Comparison of ENCODE assay signal across 8 mouse cellular contexts in genomic region chr14:31662555-31663211, GRCm38 (mm10). TPM values are rescaled to one million over a fixed set of nuclear protein-coding genes. Genes with fewer than 3 reads are reported as not detected.
A peak's percentile ranks its signal among the peaks of the same experiment; 100 is the strongest.
DNase-seq lines count a peak whose midpoint lies in the region; ATAC-seq and TF ChIP-seq lines count a peak whose summit lies in the region.

No protein-coding gene starts in this region.

- H3K4me1 ChIP-seq in intestine, embryonic 16.5 days (ENCODE audit: control insufficient read depth, insufficient read depth, low read length) = peaks cover 57% of the 10 kb centered on the region
- peaks cover 44% of the 10 kb centered on the region for H3K4me1 ChIP-seq in liver, postnatal 0 days (ENCODE audit: insufficient read depth)
- peaks cover 54% of the 10 kb centered on the region for H3K4me1 ChIP-seq in olfactory bulb, adult 2 months (ENCODE audit: control insufficient read depth, insufficient read depth, low read length)

- TF ChIP-seq EP300 in liver, postnatal 0 days (IDR thresholded peaks at IDR 0.05; ENCODE audit: low read depth) = 0 out of 2 replicates have a peak, but pooled peaks have one; percentile 11

- no peak for TF ChIP-seq CTCF in liver, postnatal 0 days (IDR thresholded peaks at IDR 0.05; ENCODE audit: low read depth)
- no peak for TF ChIP-seq CTCF in olfactory bulb, adult 2 months (IDR thresholded peaks at IDR 0.05; ENCODE audit: insufficient read depth, low read depth, low read length)

- H3K36me3 ChIP-seq in intestine, embryonic 16.5 days (ENCODE audit: control insufficient read depth, insufficient read depth, low read length) = peaks cover 7% of the 10 kb centered on the region; the same call in 1 of the 2 replicates
- peaks cover 8% of the 10 kb centered on the region for H3K36me3 ChIP-seq in liver, postnatal 0 days (replicated peaks; ENCODE audit: insufficient read depth, low read length)

- WGBS in intestine, embryonic 16.5 days = 30% methylated on average over 9 of the region's 9 CpGs
- 35% methylated on average over 9 of the region's 9 CpGs for WGBS in liver, postnatal 0 days (ENCODE audit: insufficient replicate concordance)
- WGBS in olfactory bulb, adult 2 months = 42% methylated on average over 9 of the region's 9 CpGs

- H3K27ac ChIP-seq in intestine, embryonic 16.5 days (ENCODE audit: low read length) = peak overlapping the region; percentile 99
- H3K27ac ChIP-seq in liver, postnatal 0 days (ENCODE audit: low read depth) = peak overlapping the region; percentile 76
- H3K27ac ChIP-seq in olfactory bulb, adult 2 months (ENCODE audit: insufficient read depth, low read depth, low read length) = peak overlapping the region; percentile 88

- no peaks in the 10 kb centered on the region for H3K27me3 ChIP-seq in intestine, embryonic 16.5 days (replicated peaks; ENCODE audit: control insufficient read depth, insufficient read depth, low read length)
- H3K27me3 ChIP-seq in liver, postnatal 0 days (ENCODE audit: insufficient read depth, low read length) = no peaks in the 10 kb centered on the region

- peak overlapping the region; percentile 64 for H3K4me2 ChIP-seq in intestine, embryonic 16.5 days (ENCODE audit: low read depth, low read length)
- H3K4me2 ChIP-seq in liver, postnatal 0 days (ENCODE audit: low read depth, low read length) = peak overlapping the region; percentile 77; the same call in 1 of the 2 replicates

- H3K9me3 ChIP-seq in intestine, embryonic 16.5 days (ENCODE audit: control insufficient read depth, low read length) = no peaks in the 10 kb centered on the region
- H3K9me3 ChIP-seq in liver, postnatal 0 days (ENCODE audit: low read length) = no peaks in the 10 kb centered on the region

- peak; percentile 52 for DNase-seq in ovary, postnatal 36 days (ENCODE audit: low spot score)
- DNase-seq in ovary, postnatal 10 days (ENCODE audit: low spot score) = no peak
- DNase-seq in cerebellum, postnatal 25 days = peak; percentile 38 to 45
- peak; percentile 99 for DNase-seq in heart, adult 11 months
- peak; percentile 38 for DNase-seq in liver, postnatal 0 days
- DNase-seq in right cerebral cortex, postnatal 10 days (ENCODE audit: low spot score in 2 of 2) = no peak

- H3K4me3 ChIP-seq in intestine, embryonic 16.5 days (ENCODE audit: low read length) = peak overlapping the region; percentile 47; the same call in 1 of the 2 replicates
- H3K4me3 ChIP-seq in liver, postnatal 0 days (ENCODE audit: low read depth, low read length) = no peak overlapping the region
- H3K4me3 ChIP-seq in olfactory bulb, adult 2 months (ENCODE audit: insufficient read depth, low read depth, low read length) = peak overlapping the region; percentile 41

- H3K9ac ChIP-seq in intestine, embryonic 16.5 days (ENCODE audit: low read depth, low read length) = peak overlapping the region; percentile 67
- no peak overlapping the region for H3K9ac ChIP-seq in liver, postnatal 0 days (replicated peaks)

- ATAC-seq in intestine, embryonic 16.5 days = peak; percentile 14
- peak; percentile 7 for ATAC-seq in liver, postnatal 0 days

- no peak for TF ChIP-seq POLR2A in olfactory bulb, adult 2 months (IDR thresholded peaks at IDR 0.05; ENCODE audit: insufficient read depth, low read depth, low read length)

RNA-seq across cellular contexts. Expression of gene Hacl1, which starts 21.6 kb away (rescaled TPM):
- 19.9 and 26.1 TPM in 2 replicates for polyA plus RNA-seq in intestine, embryonic 16.5 days (2015; fragmentation: Nextera tagmentation; extraction: Ambion mirVana)
- 310 and 342 TPM in 2 replicates for polyA plus RNA-seq in liver, postnatal 0 days (2015; fragmentation: Nextera tagmentation; extraction: Ambion mirVana)
- polyA plus RNA-seq in olfactory bulb, adult 2 months (2012; ENCODE audit: insufficient read depth, insufficient read length, low replicate concordance, missing spikeins) = not detected in 2 replicates

RNA-seq across cellular contexts. Expression of gene Btd, which starts 21.9 kb away (rescaled TPM):
- polyA plus RNA-seq in intestine, embryonic 16.5 days (2015; fragmentation: Nextera tagmentation; extraction: Ambion mirVana) = 30.0 and 31.2 TPM in 2 replicates
- 40.3 and 44.1 TPM in 2 replicates for polyA plus RNA-seq in liver, postnatal 0 days (2015; fragmentation: Nextera tagmentation; extraction: Ambion mirVana)
- not detected in 2 replicates for polyA plus RNA-seq in olfactory bulb, adult 2 months (2012; ENCODE audit: insufficient read depth, insufficient read length, low replicate concordance, missing spikeins)

RNA-seq across cellular contexts. Expression of gene Gm49387, which starts 22.0 kb away (rescaled TPM):
- polyA plus RNA-seq in intestine, embryonic 16.5 days (2015; fragmentation: Nextera tagmentation; extraction: Ambion mirVana) = 3.0 and 4.3 TPM in 2 replicates
- 0.89 and 3.9 TPM in 2 replicates for polyA plus RNA-seq in liver, postnatal 0 days (2015; fragmentation: Nextera tagmentation; extraction: Ambion mirVana)
- not detected in 2 replicates for polyA plus RNA-seq in olfactory bulb, adult 2 months (2012; ENCODE audit: insufficient read depth, insufficient read length, low replicate concordance, missing spikeins)

Comparison
In these comparisons a context has a peak if more than half of its experiments do, and no peak if none do; other contexts are left out.
1. DNase-seq: peak in ovary, postnatal 36 days (single experiment), cerebellum, postnatal 25 days (2 of 2), heart, adult 11 months (single experiment) and liver, postnatal 0 days (single experiment); none in ovary, postnatal 10 days (single experiment) and right cerebral cortex, postnatal 10 days (0 of 2).
2. RNA of gene Hacl1, which starts 21.6 kb away (polyA plus RNA-seq): 310 to 342 TPM in liver, postnatal 0 days and 19.9 to 26.1 TPM in intestine, embryonic 16.5 days; not detected in olfactory bulb, adult 2 months; every median in the first group is over 10 times any median in the second.
3. RNA of gene Btd, which starts 21.9 kb away (polyA plus RNA-seq): 40.3 to 44.1 TPM in liver, postnatal 0 days and 30.0 to 31.2 TPM in intestine, embryonic 16.5 days; not detected in olfactory bulb, adult 2 months; every median in the first group is over 10 times any median in the second.
4. Peak in every context shown above with its lines, with median percentiles within 50 percentile points of each other: H3K27ac ChIP-seq.